Mouse (Mus musculus) forebrain, embryonic 11.5 days (tissue): ENCODE data around the gene Glrb. TPM values are rescaled to one million over a fixed set of nuclear protein-coding genes. Genes with fewer than 3 reads are reported as not detected.

ENCODE experiments used
- ATAC-seq: fragments of 200-750 bp; cut with Nextera tagmentation; replicated peaks from 2 replicates; pipeline ENCODE4 v1.8.0; 2017; ENCODE audit warnings: moderate TSS enrichment; ENCODE audit not compliant: low FRiP score
- DNase-seq: peaks from one replicate; pipeline ENCODE4 v3.0.0-alpha.2; 2017; ENCODE audit warnings: low spot score
- H3K27ac ChIP-seq: fragments of 300-500 bp; sonication (generic); 2 replicates; pipeline ENCODE4 v1.5.1; 2014; ENCODE audit warnings: low read depth, low read length
- H3K27me3 ChIP-seq: fragments of 300-500 bp; sonication (generic); 2 replicates; pipeline ENCODE4 v1.6.1; 2014; ENCODE audit warnings: mild to moderate bottlenecking, low read length, mixed read lengths; ENCODE audit not compliant: control insufficient read depth, insufficient read depth
- H3K36me3 ChIP-seq: fragments of 300-500 bp; sonication (generic); 2 replicates; pipeline ENCODE4 v1.6.1; 2014; ENCODE audit warnings: mild to moderate bottlenecking, low read length, moderate library complexity, mixed read lengths; ENCODE audit not compliant: control insufficient read depth, insufficient read depth
- H3K4me1 ChIP-seq: fragments of 300-500 bp; sonication (generic); replicated peaks from 2 replicates; pipeline ENCODE4 v1.6.1; 2014; ENCODE audit warnings: low read length, mixed read lengths; ENCODE audit not compliant: control insufficient read depth, insufficient read depth
- H3K4me2 ChIP-seq: fragments of 300-500 bp; sonication (generic); 2 replicates; pipeline ENCODE4 v1.6.1; 2014; ENCODE audit warnings: low read depth, mild to moderate bottlenecking, low read length, moderate library complexity, mixed read lengths; ENCODE audit not compliant: severe bottlenecking
- H3K4me3 ChIP-seq: fragments of 300-500 bp; sonication (generic); 2 replicates; pipeline ENCODE4 v1.5.1; 2014; ENCODE audit warnings: low read depth, low read length
- H3K9ac ChIP-seq: fragments of 300-500 bp; sonication (generic); 2 replicates; pipeline ENCODE4 v1.6.1; 2014; ENCODE audit warnings: low read length
- H3K9me3 ChIP-seq: fragments of 300-500 bp; sonication (generic); 2 replicates; pipeline ENCODE4 v1.6.1; 2016; ENCODE audit warnings: low read length, mixed read lengths; ENCODE audit not compliant: control insufficient read depth
- WGBS: fragments of 180-500 bp; shearing (Covaris S2); extraction: QIAGEN DNeasy Blood & Tissue Kit; methylation state at CpG from one replicate; pipeline ENCODE4 v1.1.7; 2014; 5-methylcytosine and 5-hydroxymethylcytosine counted together
- polyA plus RNA-seq: library from polyadenylated mRNA; unstranded; fragments of >200 nt; fragmentation: Nextera tagmentation; extraction: Ambion mirVana; gene quantifications from 2 replicates; pipeline ENCODE4 v1.2.1, GENCODE M21; 2014

Gene Glrb
- polyA plus RNA-seq, 1 experiment from 2014 or later, result 11.0 TPM

GRCm38 (mm10) chr3:80852912-80853507, 60.5 kb downstream of the Glrb start:
- 84% methylated on average over 3 of the region's 3 CpGs for WGBS
- DNase-seq, result no peak
- no peaks in the 10 kb centered on the region for H3K4me1 ChIP-seq

GRCm38 (mm10) chr3:80850947-80851346, 62.5 kb downstream of the Glrb start:
- Histone ChIP-seq H3K9ac (no peak overlapping the region), H3K27ac (no peak overlapping the region), H3K4me2 (no peak overlapping the region), H3K27me3 (no peaks in the 10 kb centered on the region), H3K4me3 (no peak overlapping the region), H3K4me1 (no peaks in the 10 kb centered on the region), H3K36me3 (no peaks in the 10 kb centered on the region), H3K9me3 (no peaks in the 10 kb centered on the region)
- 88% methylated on average over 10 of the region's 10 CpGs for WGBS
- no peak for ATAC-seq
- DNase-seq, result no peak

More at GRCm38 (mm10) chr3:80852912-80853507, 60.5 kb downstream of the Glrb start:
- H3K36me3 ChIP-seq, result no peaks in the 10 kb centered on the region
- H3K27ac ChIP-seq, result no peak overlapping the region
- no peak overlapping the region for H3K4me2 ChIP-seq
- H3K9me3 ChIP-seq, result no peaks in the 10 kb centered on the region
- no peak overlapping the region for H3K9ac ChIP-seq
- no peak for ATAC-seq
- H3K27me3 ChIP-seq, result no peaks in the 10 kb centered on the region
- H3K4me3 ChIP-seq, result no peak overlapping the region

- H3K4me2 ChIP-seq, result no peak overlapping the region
Measured at GRCm38 (mm10) chr3:80845634-80846033, 67.8 kb downstream of the Glrb start.

GRCm38 (mm10) chr3:80839845-80840244, 73.6 kb downstream of the Glrb start:
- DNase-seq (no peak), ATAC-seq (no peak)
- no peaks in the 10 kb centered on the region for H3K36me3 ChIP-seq
- H3K27ac ChIP-seq, result no peak overlapping the region
- H3K9ac ChIP-seq, result no peak overlapping the region
- WGBS, result 87% methylated on average over 5 of the region's 5 CpGs
- no peak overlapping the region for H3K4me3 ChIP-seq
- H3K27me3 ChIP-seq, result no peaks in the 10 kb centered on the region
- no peak overlapping the region for H3K4me2 ChIP-seq
- no peaks in the 10 kb centered on the region for H3K4me1 ChIP-seq
- no peaks in the 10 kb centered on the region for H3K9me3 ChIP-seq

More at GRCm38 (mm10) chr3:80845634-80846033, 67.8 kb downstream of the Glrb start:
- 96% methylated on average over 2 of the region's 2 CpGs for WGBS
- DNase-seq (no peak), ATAC-seq (no peak)
- Histone ChIP-seq H3K9ac (no peak overlapping the region), H3K9me3 (no peaks in the 10 kb centered on the region), H3K36me3 (no peaks in the 10 kb centered on the region), H3K27ac (no peak overlapping the region), H3K4me3 (no peak overlapping the region), H3K27me3 (no peaks in the 10 kb centered on the region), H3K4me1 (no peaks in the 10 kb centered on the region)

- no peak overlapping the region for H3K27ac ChIP-seq
Measured at GRCm38 (mm10) chr3:80837583-80837982, 75.9 kb downstream of the Glrb start.

GRCm38 (mm10) chr3:80823975-80824374, 89.5 kb downstream of the Glrb start:
- Histone ChIP-seq H3K4me2 (no peak overlapping the region), H3K9ac (no peak overlapping the region), H3K36me3 (no peaks in the 10 kb centered on the region), H3K4me3 (no peak overlapping the region), H3K27ac (no peak overlapping the region), H3K27me3 (no peaks in the 10 kb centered on the region), H3K9me3 (no peaks in the 10 kb centered on the region), H3K4me1 (no peaks in the 10 kb centered on the region)
- WGBS, result 97% methylated on average over 1 of the region's 1 CpGs
- DNase-seq, result no peak
- no peak for ATAC-seq

More at GRCm38 (mm10) chr3:80837583-80837982, 75.9 kb downstream of the Glrb start:
- no peak overlapping the region for H3K9ac ChIP-seq
- H3K9me3 ChIP-seq, result no peaks in the 10 kb centered on the region
- no peaks in the 10 kb centered on the region for H3K4me1 ChIP-seq
- H3K4me2 ChIP-seq, result no peak overlapping the region
- ATAC-seq (no peak), DNase-seq (no peak)
- no peaks in the 10 kb centered on the region for H3K36me3 ChIP-seq
- WGBS, result 65% methylated on average over 3 of the region's 3 CpGs
- H3K27me3 ChIP-seq, result no peaks in the 10 kb centered on the region
- H3K4me3 ChIP-seq, result no peak overlapping the region

- H3K4me2 ChIP-seq, result no peak overlapping the region
- H3K36me3 ChIP-seq, result no peaks in the 10 kb centered on the region
- H3K9ac ChIP-seq, result no peak overlapping the region
- DNase-seq (no peak), ATAC-seq (no peak)
- H3K27me3 ChIP-seq, result no peaks in the 10 kb centered on the region
- H3K4me3 ChIP-seq, result no peak overlapping the region
- WGBS, result 97% methylated on average over 1 of the region's 1 CpGs
- H3K27ac ChIP-seq, result no peak overlapping the region
- H3K9me3 ChIP-seq, result no peaks in the 10 kb centered on the region
- no peaks in the 10 kb centered on the region for H3K4me1 ChIP-seq
Measured at GRCm38 (mm10) chr3:80818619-80819018, 94.8 kb downstream of the Glrb start.

- Histone ChIP-seq H3K27ac (no peak overlapping the region), H3K9ac (no peak overlapping the region), H3K4me2 (no peak overlapping the region), H3K9me3 (no peaks in the 10 kb centered on the region), H3K27me3 (no peaks in the 10 kb centered on the region), H3K4me1 (no peaks in the 10 kb centered on the region), H3K4me3 (no peak overlapping the region), H3K36me3 (no peaks in the 10 kb centered on the region)
- no peak for DNase-seq
- ATAC-seq, result no peak
Measured at GRCm38 (mm10) chr3:80813734-80814133, 99.7 kb downstream of the Glrb start.

- no peaks in the 10 kb centered on the region for H3K4me1 ChIP-seq
Measured at GRCm38 (mm10) chr3:80812237-80812636, 101.2 kb downstream of the Glrb start.

More at GRCm38 (mm10) chr3:80812237-80812636, 101.2 kb downstream of the Glrb start:
- H3K9ac ChIP-seq, result no peak overlapping the region
- H3K27ac ChIP-seq, result no peak overlapping the region
- H3K4me3 ChIP-seq, result no peak overlapping the region
- 83% methylated on average over 3 of the region's 3 CpGs for WGBS
- H3K27me3 ChIP-seq, result no peaks in the 10 kb centered on the region
- no peaks in the 10 kb centered on the region for H3K36me3 ChIP-seq
- DNase-seq (no peak), ATAC-seq (no peak)
- H3K9me3 ChIP-seq, result no peaks in the 10 kb centered on the region
- H3K4me2 ChIP-seq, result no peak overlapping the region
